Mouse (Mus musculus) cerebellum, adult 9-10 months (tissue): ENCODE measurements around the gene Plekhm1.

Source experiments
- DNase-seq: peaks from one replicate; pipeline ENCODE4 v3.0.0; 2022

Plekhm1 gene

DNA sequence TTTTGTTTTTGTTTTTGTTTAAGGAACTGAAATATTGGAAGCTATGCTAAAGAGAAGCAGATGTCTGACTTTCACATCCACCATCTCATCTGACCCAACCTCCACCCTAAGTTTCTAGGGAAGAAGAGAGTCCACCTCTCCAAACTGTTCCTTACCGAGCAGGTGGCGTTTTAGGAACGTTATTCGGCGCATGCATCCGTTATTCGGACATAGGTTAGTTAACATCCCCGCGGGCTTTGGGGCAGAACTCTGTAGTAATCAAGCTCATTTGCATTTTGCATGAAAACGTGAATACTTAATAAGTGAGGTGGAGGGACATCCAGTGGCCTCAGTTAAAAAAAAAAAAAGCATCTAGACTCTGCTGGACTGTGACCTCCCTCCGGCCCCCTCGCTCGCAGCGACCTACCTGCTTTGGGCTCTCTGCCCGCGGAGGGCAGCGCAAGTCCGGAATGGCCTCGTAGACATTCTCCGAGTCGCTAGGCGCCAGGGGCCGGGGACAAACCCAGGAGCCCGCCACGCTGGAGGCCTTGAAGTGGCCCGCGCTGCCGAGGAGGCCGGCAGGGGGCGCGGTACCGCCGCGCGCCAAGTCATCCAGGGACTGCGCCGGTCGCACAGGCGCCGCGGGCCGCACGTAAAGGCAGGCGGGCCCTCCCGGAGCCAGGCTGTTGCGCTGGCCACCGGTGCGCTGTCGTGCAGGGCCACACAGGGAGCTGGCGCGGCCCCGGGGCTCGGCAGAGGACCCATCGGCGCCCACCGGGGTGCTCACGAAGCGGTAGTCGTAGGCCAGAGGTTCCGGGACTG, 52.4 kb downstream of the Plekhm1 start:
- peak; percentile 84 for DNase-seq

DNA sequence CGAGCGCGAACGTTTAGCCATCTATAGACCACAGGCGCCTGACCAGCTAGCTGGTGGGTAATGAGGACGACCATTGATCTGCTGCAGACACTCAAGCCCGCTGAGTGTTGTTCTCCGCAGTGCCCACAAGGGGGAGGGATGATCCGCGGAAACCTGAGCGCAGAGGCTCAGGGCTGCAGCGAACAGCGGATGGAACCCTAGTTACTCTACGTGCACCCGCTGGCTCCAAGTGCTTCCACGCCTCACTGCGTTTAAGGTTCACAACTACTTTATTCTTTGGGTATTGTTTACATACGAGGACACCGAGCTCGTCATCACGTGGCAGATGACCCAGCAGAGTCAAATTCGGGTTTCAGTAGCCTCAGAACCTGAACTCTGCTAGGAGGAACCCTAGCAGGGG, 53.4 kb downstream of the Plekhm1 start:
- DNase-seq: peak; percentile 75

DNA sequence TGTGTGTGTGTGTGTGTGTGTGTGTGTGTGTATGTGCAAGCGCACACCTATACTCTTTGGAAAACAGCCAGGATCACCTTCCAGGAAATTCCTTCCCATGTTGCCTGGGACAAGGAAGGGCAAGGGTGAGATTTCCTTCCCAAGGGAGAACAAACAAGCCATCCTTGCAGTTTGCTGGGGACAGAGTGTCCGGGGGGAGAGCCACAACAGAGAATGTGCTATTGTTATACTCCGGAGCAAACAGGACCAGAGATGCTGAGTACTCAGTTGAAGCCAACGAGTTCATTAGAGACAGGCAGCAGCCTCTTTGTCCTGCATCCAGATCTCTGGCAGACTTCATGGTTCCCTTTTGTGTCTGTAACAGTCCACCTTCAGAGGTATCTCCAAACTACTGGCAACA, 54.2 kb downstream of the Plekhm1 start:
- no peak for DNase-seq

DNA sequence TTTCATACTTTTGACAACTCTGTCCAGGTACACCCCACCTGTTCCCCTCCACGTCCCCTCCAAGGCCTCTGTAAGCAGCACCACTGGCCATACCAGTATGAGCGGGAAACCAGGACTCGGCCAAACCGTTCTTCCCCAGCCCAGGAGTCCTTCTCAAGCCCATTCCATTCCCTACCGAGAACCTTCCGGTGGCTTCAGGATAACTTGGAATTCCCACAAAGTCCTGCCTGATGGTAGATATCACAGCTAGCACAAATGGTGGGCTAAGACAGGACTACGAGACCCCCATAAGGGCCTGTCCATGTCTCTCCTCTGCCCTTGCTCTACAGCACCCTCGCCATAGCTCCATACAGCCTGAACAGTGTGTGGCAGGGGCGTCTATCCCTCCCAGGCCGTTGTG, 54.8 kb downstream of the Plekhm1 start:
- DNase-seq: no peak

DNA sequence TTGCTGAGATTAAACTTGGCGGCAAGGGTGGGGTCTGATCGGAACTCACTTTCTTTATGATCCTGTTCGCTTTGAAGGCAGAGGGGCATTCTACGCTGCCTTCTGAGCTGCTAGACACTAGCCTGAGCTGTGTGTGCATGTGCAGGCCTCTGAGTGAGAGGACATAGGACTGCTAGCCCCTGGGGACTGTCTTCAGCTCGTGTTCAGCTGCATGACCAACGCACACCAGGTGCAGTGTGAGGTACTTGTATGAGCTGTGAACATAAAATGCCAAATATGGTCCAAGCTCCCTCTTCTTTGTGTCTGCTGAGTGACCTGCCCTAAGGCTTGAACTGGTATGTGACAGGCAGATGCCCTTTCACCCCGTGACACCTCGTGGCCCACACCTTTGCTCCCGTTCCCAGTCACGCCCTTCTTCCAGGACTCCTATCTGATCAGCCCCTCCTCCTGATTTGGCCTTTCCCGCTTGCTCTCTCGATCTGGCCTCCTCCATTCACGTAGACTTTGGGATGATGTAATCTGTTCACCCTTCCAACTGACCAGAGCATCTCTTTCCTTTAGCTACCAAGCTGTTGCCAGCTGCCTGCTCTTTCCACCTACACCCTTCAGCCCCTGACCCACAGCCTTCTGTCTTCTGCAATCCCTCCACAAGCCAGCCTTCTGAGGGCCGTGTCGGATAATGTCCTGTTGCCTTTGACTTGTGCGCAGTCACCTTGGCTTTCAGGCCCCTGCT, 55.4 kb downstream of the Plekhm1 start:
- DNase-seq: no peak

DNA sequence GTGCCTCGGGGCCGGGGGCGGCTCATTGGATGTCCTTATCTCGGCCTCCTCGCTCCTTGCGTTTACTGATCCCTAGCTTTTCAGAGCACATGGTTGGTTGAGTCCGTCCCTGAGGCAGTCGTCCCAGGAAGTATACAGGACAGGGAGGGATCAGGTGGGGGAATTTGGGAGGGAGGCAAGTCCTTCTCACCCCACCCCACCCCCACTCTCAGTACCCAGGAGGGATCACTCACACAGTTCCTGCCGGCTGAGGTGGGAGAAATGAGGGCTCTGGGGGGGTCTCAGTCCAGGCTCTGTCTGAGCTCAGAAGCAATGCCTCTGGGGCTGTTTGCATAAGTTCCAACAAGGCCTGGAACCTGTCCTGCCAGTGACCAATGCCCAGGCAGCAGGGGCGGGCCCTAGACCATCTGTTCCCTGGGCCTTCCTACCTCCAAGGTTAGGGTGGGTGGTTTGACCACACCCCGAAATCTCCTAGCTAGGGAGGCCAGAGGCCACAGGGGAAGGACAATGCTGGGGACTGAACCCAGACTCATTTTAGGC, 56.4 kb downstream of the Plekhm1 start:
- no peak for DNase-seq

DNA sequence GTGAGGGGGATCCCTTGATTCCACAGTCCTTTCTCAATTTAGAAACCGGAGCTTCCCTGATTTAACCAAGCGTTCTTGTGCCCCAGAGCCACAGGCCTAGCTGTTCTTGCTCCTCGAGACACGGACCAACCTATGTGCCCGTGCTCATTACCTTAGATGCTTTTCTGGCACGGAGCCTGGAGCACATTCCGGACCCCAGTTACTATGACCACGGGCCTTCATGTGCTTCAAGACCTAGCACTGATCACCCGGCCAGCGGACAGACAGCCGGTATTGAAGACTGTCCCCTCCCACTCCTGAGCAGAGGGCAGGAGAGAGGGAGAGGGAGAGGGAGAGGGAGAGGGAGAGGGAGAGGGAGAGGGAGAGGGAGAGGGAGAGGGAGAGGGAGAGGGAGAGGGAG, 57.2 kb downstream of the Plekhm1 start:
- DNase-seq: no peak

DNA sequence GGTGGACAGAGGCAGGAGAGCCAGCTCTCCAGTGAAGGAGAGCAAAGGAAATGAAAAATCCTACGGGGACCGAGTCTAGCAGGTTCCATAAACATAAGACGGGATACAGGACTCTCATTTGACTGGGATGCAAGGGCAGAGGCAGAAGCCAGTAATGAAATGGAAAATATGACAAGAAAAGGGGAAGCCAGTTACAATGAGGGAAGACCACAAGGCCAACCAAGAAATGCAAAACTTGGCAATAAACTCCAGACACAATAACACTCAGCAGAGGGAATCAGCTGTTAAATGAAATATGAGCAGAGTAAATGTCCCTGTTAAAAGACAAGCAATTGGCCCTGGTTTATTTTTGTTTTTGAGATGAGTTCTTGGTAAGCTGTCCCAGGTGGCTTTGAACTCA, 58.5 kb downstream of the Plekhm1 start:
- no peak for DNase-seq

DNA sequence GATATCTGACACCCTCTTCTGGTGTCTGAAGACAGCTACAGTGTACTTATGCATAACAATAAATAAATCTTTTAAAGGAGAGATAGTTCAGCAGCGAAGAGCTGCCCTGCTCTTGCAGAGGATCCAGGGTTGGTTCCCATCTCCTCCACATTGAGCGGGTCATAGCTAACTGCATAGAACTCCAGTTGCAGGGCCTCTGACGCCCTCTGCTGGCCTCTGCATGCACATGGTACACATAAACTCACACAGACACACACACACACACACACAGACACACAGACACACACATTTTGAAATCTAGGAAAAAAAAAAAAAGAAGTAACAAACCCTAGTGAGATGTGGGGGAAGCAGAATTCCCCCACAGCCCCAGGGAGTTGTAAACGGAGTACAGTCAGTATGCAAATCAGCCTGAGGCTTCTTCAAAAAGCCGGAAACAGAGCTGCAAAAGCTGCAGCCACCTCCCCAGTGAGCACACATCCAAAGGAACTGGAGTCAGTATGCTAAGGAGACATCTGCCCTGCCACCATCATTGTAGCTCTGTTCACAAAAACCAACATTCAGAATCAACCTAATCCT, 60.2 kb downstream of the Plekhm1 start:
- no peak for DNase-seq

DNA sequence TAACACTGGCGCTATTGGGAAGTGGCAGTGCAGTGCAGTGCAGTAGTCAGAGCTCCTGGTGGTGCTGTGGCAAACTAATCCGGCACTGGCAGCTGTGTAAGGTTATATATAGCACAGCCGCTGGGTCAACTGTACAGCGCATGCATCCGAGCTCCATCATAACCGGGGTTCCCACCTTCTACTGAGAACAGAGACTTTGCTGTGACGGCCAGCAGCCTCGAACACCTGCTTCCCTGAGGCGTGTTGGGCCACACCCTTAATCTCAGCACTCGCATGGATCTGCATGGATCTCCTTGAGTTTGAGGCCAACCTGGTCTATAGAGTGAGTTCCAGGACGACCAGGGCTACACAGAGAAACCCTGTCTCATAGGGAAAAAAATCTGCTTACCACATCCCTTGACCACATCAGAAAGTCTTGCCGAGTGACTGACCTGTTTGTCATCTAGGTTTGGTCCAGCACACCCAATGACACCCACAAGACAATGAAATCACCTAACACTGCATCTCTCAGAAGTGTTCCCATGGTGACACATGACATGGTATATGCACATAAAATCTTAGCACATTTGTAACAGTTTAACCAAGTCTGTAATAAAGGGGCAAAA, 61.7 kb downstream of the Plekhm1 start:
- DNase-seq: no peak

DNA sequence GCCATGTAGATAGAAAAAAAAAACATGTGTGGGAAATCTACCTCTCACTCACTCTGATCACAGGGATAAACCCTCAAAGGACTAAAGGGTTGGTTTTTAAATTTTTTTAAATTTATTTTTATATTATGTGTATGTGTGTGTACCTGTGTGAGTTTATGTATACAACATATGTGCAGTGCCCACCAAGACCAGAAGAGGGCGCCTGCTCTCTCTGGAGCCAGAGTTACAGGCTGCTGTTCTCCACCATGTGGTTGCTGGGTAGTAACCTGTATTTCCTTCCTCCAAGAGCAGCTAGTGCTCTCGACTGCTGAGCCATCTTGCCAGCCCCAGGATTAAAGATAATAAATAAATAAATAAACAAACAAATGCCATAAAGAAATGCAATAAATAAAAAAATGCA, 62.8 kb downstream of the Plekhm1 start:
- no peak for DNase-seq

DNA sequence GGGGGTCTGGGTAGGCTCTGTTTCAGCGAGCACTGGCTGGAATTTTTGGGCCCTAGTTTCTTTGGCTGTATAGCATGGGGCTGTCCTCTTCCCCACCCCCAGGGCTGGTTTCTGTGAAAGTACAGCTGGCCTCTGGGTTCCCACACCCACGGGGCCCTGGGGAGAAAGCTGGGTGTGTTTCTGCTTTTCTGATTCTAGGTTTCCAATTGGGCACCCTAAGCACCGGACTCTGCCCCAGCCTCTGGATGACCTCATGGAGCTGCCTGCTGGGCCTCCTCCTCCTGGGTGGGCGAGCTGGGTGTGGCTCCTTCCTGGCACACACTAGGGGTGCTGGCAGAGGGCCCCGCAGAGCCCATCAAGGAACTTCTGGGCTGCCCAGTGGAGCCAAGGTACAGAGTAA, 65.8 kb downstream of the Plekhm1 start:
- no peak for DNase-seq

DNA sequence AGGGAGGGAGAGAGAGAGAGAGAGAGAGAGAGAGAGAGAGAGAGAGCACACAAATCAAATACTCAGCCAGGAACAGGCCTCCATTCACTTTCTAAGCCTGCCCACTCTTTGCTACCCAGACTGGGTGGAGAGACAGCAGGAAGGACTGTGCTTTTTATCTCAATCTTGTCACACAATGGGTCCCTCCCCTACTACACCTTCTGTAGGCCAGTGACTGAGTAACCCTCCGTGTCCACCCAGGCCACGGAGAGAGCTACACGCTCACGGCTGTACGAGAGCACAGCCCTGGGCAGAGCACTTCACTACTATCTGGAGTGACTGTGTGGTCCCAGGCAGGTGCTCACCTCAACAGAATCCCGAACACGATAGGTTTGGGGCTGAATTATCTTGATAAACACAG, 66.3 kb downstream of the Plekhm1 start:
- DNase-seq: no peak

DNA sequence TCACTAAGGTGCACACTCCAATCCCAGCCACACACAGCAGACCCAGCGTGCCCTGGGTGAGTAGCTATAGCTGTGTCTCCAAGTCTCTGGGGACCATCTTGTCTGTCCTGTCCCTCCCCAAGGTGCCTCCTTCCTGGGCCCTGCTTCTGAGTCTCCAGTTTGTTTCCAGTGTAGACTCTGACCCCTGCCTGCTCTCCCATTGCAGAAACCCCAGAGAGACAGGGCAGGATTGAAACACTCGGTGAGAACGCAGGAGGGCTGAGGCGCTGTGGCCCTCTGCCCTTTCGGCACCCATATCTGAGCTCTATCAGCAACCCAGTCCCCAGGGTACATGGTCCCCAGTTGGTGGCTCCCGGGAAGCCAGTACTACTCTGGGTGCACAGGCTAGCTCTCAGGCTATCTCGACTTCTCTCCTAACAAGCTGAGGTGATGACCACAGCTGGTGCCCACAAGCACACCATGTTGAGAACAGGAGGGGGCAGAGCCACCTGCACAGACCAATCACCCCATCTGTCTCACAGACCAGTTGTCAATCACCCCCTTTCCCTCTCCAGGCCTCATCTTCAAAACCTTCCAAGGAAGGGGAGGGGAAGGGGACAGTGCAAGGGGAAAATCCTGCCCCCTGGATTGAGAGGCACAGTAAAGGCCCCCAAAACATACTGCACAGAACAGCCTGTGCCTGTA, 66.9 kb downstream of the Plekhm1 start:
- no peak for DNase-seq

DNA sequence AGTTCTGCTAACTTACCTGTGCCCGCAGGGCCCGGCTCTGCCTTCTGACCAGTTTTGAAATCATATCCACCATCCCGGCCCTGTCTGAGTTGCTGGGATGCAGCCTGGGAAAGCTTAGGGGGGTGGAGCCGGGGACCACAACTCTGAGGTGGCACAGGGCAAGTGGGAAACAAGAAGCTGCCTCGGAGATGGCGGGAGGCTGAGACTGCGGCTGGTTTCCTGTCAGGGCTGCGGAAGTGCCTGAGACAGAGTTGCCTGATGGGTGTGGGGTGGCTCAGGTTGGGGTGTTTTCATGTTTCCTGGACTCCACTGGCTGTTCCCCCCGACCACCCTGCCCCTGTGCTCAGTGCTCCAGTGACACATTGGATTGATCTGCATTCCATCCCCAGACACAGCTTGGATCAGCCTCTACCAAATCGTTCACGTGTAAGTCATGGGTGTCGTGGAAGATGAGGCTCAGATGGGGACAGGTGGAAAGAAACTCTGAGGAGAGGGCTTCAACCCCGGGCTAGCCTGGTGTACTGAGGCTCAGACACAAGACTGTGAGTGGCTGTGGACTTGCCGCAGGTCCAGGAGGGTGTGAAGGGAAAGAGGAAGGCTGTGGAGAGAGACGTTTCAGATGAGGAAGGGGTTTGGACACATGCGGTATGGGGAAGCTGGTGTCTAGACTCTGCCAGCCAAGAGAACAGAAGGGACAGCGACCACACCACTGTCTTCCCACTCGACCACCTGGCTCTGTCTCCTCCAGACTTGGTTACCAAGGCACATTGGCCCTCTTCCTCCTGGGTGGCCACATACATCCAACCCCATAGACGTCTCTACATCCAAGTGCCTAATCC, 67.8 kb downstream of the Plekhm1 start:
- no peak for DNase-seq

DNA sequence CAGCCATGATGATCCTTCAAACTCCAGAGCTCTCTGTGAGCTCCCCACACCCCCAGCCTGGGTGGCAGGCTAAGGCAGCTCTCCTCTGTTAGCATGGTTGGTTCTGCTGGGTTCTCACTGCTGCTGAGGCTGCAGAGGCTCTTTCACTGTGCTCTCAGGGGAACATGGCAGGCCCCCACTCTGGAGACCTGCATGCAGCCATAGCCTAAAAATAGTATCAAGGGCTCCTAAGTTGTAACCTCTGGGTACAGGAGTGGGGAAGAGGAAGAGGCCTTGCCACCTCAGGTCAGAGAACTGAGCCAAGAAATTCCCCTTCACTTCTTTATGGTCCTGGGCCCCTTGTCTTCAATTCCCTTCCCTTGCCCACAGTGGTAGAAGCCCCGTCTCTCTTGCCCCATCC, 68.6 kb downstream of the Plekhm1 start:
- no peak for DNase-seq

DNA sequence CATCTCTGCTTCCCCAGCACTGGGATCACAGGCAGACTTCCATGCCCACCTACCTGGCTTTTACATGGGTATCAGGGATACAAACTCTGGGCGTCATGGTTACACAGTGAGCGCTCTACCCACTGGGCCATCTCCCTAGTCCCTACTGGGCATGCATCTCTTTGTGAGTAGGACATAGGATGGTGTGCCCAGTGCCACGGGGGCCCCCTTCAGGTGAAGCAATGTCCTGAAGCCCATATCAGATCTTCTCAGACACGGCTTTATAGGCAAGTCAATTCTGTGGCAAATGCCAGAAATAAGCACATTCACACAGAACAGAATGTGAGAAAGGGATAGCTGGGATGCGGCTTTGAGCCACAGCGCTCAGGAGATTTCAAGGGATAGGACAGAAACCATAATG, 69.4 kb downstream of the Plekhm1 start:
- no peak for DNase-seq

DNA sequence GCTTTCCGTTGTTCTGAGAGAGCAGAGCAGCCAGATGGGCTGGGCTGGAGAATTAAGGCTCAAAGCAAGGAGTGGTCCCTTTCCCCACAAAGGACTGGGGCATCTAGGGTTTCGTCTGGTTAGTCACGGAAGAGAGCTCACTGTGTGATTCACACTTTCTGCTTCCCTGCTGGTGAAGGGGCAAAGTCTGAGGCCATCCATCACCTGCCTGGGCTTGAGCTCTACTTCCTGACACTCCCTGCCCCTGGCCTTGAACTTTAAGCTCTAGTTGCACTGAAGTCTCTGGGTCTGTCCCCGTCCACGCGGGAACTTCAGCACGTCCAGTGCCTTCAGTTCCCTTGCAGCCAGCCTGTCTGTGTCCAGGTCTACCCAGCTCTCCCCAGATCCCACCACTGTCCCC, 71.8 kb downstream of the Plekhm1 start:
- DNase-seq: no peak

DNA sequence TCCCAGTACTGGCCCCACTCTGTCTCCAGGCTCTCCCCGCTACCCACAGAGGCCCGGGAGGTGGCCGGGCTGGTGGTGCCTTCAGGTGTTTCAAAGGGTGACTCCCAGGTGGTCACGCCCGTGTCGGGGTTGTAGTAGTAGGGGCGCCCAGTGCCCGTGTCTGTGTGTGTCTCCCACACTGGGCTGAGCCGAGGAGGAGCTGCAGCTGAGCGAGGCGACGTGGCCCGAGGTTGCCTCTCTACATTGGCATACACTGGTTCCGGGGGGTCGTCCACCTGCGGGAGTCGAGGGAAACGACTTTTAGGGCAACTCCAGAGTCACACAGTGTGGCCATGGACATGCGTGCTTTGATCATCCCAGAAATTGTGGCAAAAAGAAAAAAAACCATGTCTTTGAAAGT, 72.4 kb downstream of the Plekhm1 start:
- no peak for DNase-seq

DNA sequence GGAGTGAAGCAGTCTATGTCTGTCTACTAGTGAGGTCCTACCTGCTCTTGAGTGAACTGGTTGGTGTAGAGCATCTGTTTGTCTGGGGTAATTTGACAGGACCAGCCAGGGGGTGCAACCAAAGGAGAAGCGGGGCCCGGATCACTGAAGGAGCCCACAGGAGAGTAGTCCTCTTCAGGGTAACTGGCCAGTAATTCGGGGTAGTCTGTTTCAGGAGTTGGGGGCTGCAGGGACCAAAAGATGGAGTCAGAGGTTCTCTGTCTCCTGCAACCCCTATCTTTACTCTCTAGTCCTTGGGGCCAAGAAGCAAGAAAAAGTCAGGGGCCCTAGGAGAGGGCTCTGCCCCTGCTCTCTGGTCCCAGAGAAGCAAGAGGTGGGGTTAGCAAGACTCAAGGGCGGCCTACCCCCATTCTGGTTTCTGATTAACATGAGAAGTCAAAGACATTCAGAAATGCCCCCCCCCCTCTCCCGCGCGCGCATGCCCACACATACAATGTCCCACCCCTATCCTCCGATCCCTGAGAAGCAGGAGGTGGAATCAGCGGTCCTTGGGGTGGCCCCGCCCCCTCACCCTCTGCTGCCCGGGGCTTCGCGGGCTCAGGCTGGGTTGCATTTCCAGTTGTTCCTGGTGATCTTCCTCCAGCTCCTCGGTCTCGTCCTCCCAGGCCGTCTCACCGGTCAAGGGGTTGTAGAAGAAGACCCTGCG, 72.9 kb downstream of the Plekhm1 start:
- DNase-seq: no peak

DNA sequence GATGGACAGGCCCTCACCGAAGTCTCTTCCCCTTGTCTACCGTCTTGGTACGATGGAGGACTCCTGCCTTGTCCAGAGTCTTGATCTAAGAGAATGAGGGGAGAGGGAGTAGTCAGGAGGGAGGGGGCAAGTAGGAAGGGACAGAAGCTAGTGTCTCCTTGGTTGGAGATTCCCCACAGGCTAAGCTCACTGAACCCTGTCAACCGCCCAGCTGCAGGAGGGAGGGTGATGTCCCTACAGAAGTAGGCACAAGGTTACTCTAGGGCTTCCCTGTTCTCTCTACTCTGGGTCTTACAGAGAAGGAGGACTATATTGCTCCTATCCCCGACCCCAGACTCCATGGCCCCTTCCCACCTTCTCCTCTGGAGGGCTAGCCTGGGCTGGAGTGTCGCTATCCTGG, 73.8 kb downstream of the Plekhm1 start:
- DNase-seq: no peak
